19 mouse cellular contexts compared by ENCODE assay signal in genomic region chr10:127127711-127128279, GRCm38 (mm10). TPM values are rescaled to one million over a fixed set of nuclear protein-coding genes. Genes with fewer than 3 reads are reported as not detected.
A peak's percentile ranks its signal among the peaks of the same experiment; 100 is the strongest.
DNase-seq lines count a peak whose midpoint lies in the region; ATAC-seq and TF ChIP-seq lines count a peak whose summit lies in the region.
"Had no signal": no experiment of that assay in that cellular context is flagged by ENCODE, and none has a peak within 500 bp of the region (broad histone marks: within the 10 kb centered on the region; RNA-seq: fewer than 3 reads in every experiment).

No protein-coding gene starts in this region.

- H3K4me3 ChIP-seq in MEL (ENCODE audit: control insufficient read depth in 1 of 2, insufficient read depth in 1 of 2, low read depth in 2 of 2, low read length in 2 of 2) = peak overlapping the region; percentile 31 to 40
- H3K4me3 ChIP-seq: embryonic facial prominence, embryonic 13.5 days; heart, embryonic 15.5 days; layer of hippocampus, adult 2 months; left cerebral cortex, adult 2 months; limb, embryonic 13.5 days; neural tube, embryonic 12.5 days had no signal

- peak overlapping the region; percentile 54 for H3K9ac ChIP-seq in MEL (ENCODE audit: control insufficient read depth, low read depth, low read length, poor library complexity, severe bottlenecking)
- H3K9ac ChIP-seq: embryonic facial prominence, embryonic 13.5 days; heart, embryonic 15.5 days; limb, embryonic 13.5 days; neural tube, embryonic 12.5 days had no signal

- peak; percentile 41 for ATAC-seq in granulocyte monocyte progenitor cell, adult 5-6 weeks (replicated peaks; ENCODE audit: poor library complexity, severe bottlenecking)
- ATAC-seq in megakaryocyte progenitor cell, adult 5-6 weeks (replicated peaks; ENCODE audit: poor library complexity) = peak; percentile 14
- no peak for ATAC-seq in frontal cortex, adult (ENCODE audit: low TSS enrichment)
- ATAC-seq: midbrain, embryonic 16.5 days had no signal

- peak overlapping the region; percentile 93 for H3K27ac ChIP-seq in MEL (ENCODE audit: control insufficient read depth, low read depth, low read length)
- H3K27ac ChIP-seq: embryonic facial prominence, embryonic 13.5 days; heart, embryonic 15.5 days; layer of hippocampus, adult 2 months; left cerebral cortex, adult 2 months; limb, embryonic 13.5 days; neural tube, embryonic 12.5 days had no signal

- H3K4me1 ChIP-seq in MEL (ENCODE audit: control insufficient read depth in 1 of 2, insufficient read depth in 2 of 2, low read length in 2 of 2) = peaks cover 7 to 35% of the 10 kb centered on the region in 2 experiments

- H3K27me3 ChIP-seq in MEL (ENCODE audit: control insufficient read depth in 1 of 2, insufficient read depth in 2 of 2, low read length in 2 of 2) = no peaks in the 10 kb centered on the region
- H3K27me3 ChIP-seq: embryonic facial prominence, embryonic 13.5 days; heart, embryonic 15.5 days; limb, embryonic 13.5 days; neural tube, embryonic 12.5 days had no signal

- TF ChIP-seq CTCF in MEL (IDR thresholded peaks at IDR 0.05 in 2 of 3, conservative IDR thresholded peaks at IDR 0.05 in 1 of 3; ENCODE audit: control insufficient read depth in 1 of 3, insufficient read depth in 1 of 3, low read depth in 2 of 3, low read length in 3 of 3, poor library complexity in 1 of 3, severe bottlenecking in 1 of 3) = no peak

- no peaks in the 10 kb centered on the region for H3K9me3 ChIP-seq in MEL (replicated peaks; ENCODE audit: insufficient read depth, low read length)
- H3K9me3 ChIP-seq: embryonic facial prominence, embryonic 13.5 days; heart, embryonic 15.5 days; limb, embryonic 13.5 days; neural tube, embryonic 12.5 days had no signal

- peaks cover 0 to 32% of the 10 kb centered on the region in 2 experiments; a peak in 2 of 4 replicates for H3K36me3 ChIP-seq in MEL (ENCODE audit: control insufficient read depth in 1 of 2, insufficient read depth in 2 of 2, low read length in 2 of 2)
- H3K36me3 ChIP-seq: embryonic facial prominence, embryonic 13.5 days; heart, embryonic 15.5 days; limb, embryonic 13.5 days; neural tube, embryonic 12.5 days had no signal

- 0 out of 4 replicates have a peak, but pooled peaks of 1 of the 2 experiments have one; percentile 23 for TF ChIP-seq POLR2A in MEL (IDR thresholded peaks at IDR 0.05; ENCODE audit: control insufficient read depth in 1 of 2, insufficient read depth in 1 of 2, low read depth in 1 of 2, low read length in 2 of 2, poor library complexity in 1 of 2)

- peak; percentile 72 for DNase-seq in adrenal gland, adult 2 months
- no peak for DNase-seq in adrenal gland, adult 8-10 months
- peak; percentile 77 for DNase-seq in MEL (ENCODE audit: low read depth, low spot score)
- no peak for DNase-seq in yolk sac, embryonic 10.5 days (ENCODE audit: low spot score)
- DNase-seq in frontal cortex, postnatal 10 days (ENCODE audit: low spot score in 2 of 2) = no peak
- DNase-seq: cerebellum, adult 18-20 months; heart, adult 11 months; right cerebral cortex, postnatal 14 days; thymus, adult 2 months had no signal

- peak; percentile 91 to 92 for TF ChIP-seq EP300 in MEL (IDR thresholded peaks at IDR 0.05; ENCODE audit: low read depth in 1 of 2, low read length in 2 of 2)

- H3K79me2 ChIP-seq in MEL (ENCODE audit: control insufficient read depth, insufficient read depth, low read length, poor library complexity) = no peaks in the 10 kb centered on the region; the same call in 1 of the 2 replicates

- TF ChIP-seq RAD21 in MEL (IDR thresholded peaks at IDR 0.05; ENCODE audit: low read depth, low read length) = no peak

TF ChIP-seq in MEL, 35 proteins besides CTCF, POLR2A, EP300 and RAD21 (continues in another document):
- no peak for TF ChIP-seq POLR2AphosphoS5 (IDR thresholded peaks at IDR 0.05; ENCODE audit: borderline replicate concordance, low read depth, low read length)
- TF ChIP-seq ELF1 (IDR thresholded peaks at IDR 0.05; ENCODE audit: low read depth, low read length) = 0 out of 2 replicates have a peak, but pooled peaks have one; percentile 21
- TF ChIP-seq CHD1 (IDR thresholded peaks at IDR 0.05; ENCODE audit: low read depth, low read length) = 0 out of 2 replicates have a peak, but pooled peaks have one; percentile 6
- no peak for TF ChIP-seq USF2 (IDR thresholded peaks at IDR 0.05; ENCODE audit: borderline replicate concordance in 1 of 2, insufficient read depth in 1 of 2, low read depth in 1 of 2, low read length in 2 of 2)
- TF ChIP-seq NELFE (IDR thresholded peaks at IDR 0.05; ENCODE audit: low read depth, low read length) = 0 out of 2 replicates have a peak, but pooled peaks have one; percentile 27
- peak; percentile 32; the same call in 1 of the 2 replicates for TF ChIP-seq MAFK (IDR thresholded peaks at IDR 0.05; ENCODE audit: borderline replicate concordance, low read depth, low read length)
- TF ChIP-seq BHLHE40 (IDR thresholded peaks at IDR 0.05; ENCODE audit: borderline replicate concordance, low read depth, low read length) = no peak
- peak; percentile 84 for TF ChIP-seq TCF12 (IDR thresholded peaks at IDR 0.05; ENCODE audit: low read depth, low read length)
- no peak for TF ChIP-seq SMC3 (IDR thresholded peaks at IDR 0.05; ENCODE audit: low read depth, low read length)
- TF ChIP-seq ZKSCAN1 (IDR thresholded peaks at IDR 0.05; ENCODE audit: low read depth, low read length) = no peak; the same call in 1 of the 2 replicates
- TF ChIP-seq ETS1 (IDR thresholded peaks at IDR 0.05; ENCODE audit: low read depth, low read length) = peak; percentile 97
- TF ChIP-seq JUND (IDR thresholded peaks at IDR 0.05; ENCODE audit: low read depth, low read length) = no peak

RNA-seq across cellular contexts. Expression of gene Os9, which starts 6.9 kb away (rescaled TPM):
- total RNA-seq in adrenal gland, adult 2 months (2021) = 100 to 1,000 TPM; 127 to 147 TPM
- polyA plus RNA-seq in adrenal gland, adult 2 months (2012; rRNA removed) = 82.2 and 108 TPM in 2 replicates
- total RNA-seq in adrenal gland, adult 8-10 months (2022) = 100 to 1,000 TPM; 139 to 153 (median 150) TPM
- 41.5 and 42.4 TPM in 2 replicates for total RNA-seq in MEL (2012; rRNA removed)
- polyA plus RNA-seq in MEL (2012; ENCODE audit: insufficient read depth in 1 of 2, insufficient read length in 2 of 2, low read depth in 1 of 2, low replicate concordance in 2 of 2, missing spikeins in 1 of 2) = 10 to 100 TPM in 1 of 2 experiments, not detected in 1; 60.4 TPM
- total RNA-seq in granulocyte monocyte progenitor cell, adult 5-6 weeks (2014; fragmentation: Nextera tagmentation) = 73.3 and 80.0 TPM in 2 replicates
- 202 and 218 TPM in 2 replicates for total RNA-seq in granulocyte monocyte progenitor cell, adult 5-6 weeks (2017)
- total RNA-seq in megakaryocyte progenitor cell, adult 5-6 weeks (2015) = 40.1 and 43.7 TPM in 2 replicates
- total RNA-seq in megakaryocyte progenitor cell, adult 5-6 weeks (2017) = 192 and 207 TPM in 2 replicates

RNA-seq across cellular contexts. Expression of gene B4galnt1, which starts 37.2 kb away (rescaled TPM):
- total RNA-seq in adrenal gland, adult 2 months (2021) = 10 to 100 TPM in 1 of 2 experiments, 1 to 10 TPM in 1; 8.3 to 11.6 TPM
- polyA plus RNA-seq in adrenal gland, adult 2 months (2012; rRNA removed) = 17.8 and 19.1 TPM in 2 replicates
- total RNA-seq in adrenal gland, adult 8-10 months (2022) = 10 to 100 TPM in 2 of 4 experiments, 1 to 10 TPM in 2; 8.8 to 13.4 (median 11.1) TPM
- total RNA-seq in MEL (2012; rRNA removed) = 23.7 and 24.6 TPM in 2 replicates
- 10 to 100 TPM; 65.8 to 66.0 TPM for polyA plus RNA-seq in MEL (2012; ENCODE audit: insufficient read depth in 1 of 2, insufficient read length in 2 of 2, low read depth in 1 of 2, low replicate concordance in 2 of 2, missing spikeins in 1 of 2)
- total RNA-seq in granulocyte monocyte progenitor cell, adult 5-6 weeks (2014; fragmentation: Nextera tagmentation) = 288 and 308 TPM in 2 replicates
- total RNA-seq in granulocyte monocyte progenitor cell, adult 5-6 weeks (2017) = 141 and 161 TPM in 2 replicates
- 212 and 219 TPM in 2 replicates for total RNA-seq in megakaryocyte progenitor cell, adult 5-6 weeks (2015)
- total RNA-seq in megakaryocyte progenitor cell, adult 5-6 weeks (2017) = 122 and 139 TPM in 2 replicates

RNA-seq across cellular contexts. Expression of gene Slc26a10, which starts 52.6 kb away (rescaled TPM):
- under 1 TPM; 0.35 to 0.58 TPM for total RNA-seq in adrenal gland, adult 2 months (2021)
- polyA plus RNA-seq in adrenal gland, adult 2 months (2012; rRNA removed) = 1.1 and 2.4 TPM in 2 replicates
- 1 to 10 TPM in 1 of 4 experiments, under 1 TPM in 3; 0.21 to 2.3 (median 0.48) TPM for total RNA-seq in adrenal gland, adult 8-10 months (2022)
- total RNA-seq in MEL (2012; rRNA removed) = 0.75 and 1.1 TPM in 2 replicates
- 1 to 10 TPM in 1 of 2 experiments, not detected in 1; 1.3 TPM for polyA plus RNA-seq in MEL (2012; ENCODE audit: insufficient read depth in 1 of 2, insufficient read length in 2 of 2, low read depth in 1 of 2, low replicate concordance in 2 of 2, missing spikeins in 1 of 2)
- 0.15 TPM in 1 of 2 replicates, not detected in the other for total RNA-seq in granulocyte monocyte progenitor cell, adult 5-6 weeks (2014; fragmentation: Nextera tagmentation)
- 0.26 and 0.88 TPM in 2 replicates for total RNA-seq in granulocyte monocyte progenitor cell, adult 5-6 weeks (2017)
- not detected in 2 replicates for total RNA-seq in megakaryocyte progenitor cell, adult 5-6 weeks (2015)
- total RNA-seq in megakaryocyte progenitor cell, adult 5-6 weeks (2017) = 0.84 and 0.87 TPM in 2 replicates

RNA-seq across cellular contexts. Expression of gene Agap2, which starts 52.7 kb away (rescaled TPM):
- total RNA-seq in adrenal gland, adult 2 months (2021) = 1 to 10 TPM; 2.2 to 3.8 TPM
- 8.7 and 9.8 TPM in 2 replicates for polyA plus RNA-seq in adrenal gland, adult 2 months (2012; rRNA removed)
- total RNA-seq in adrenal gland, adult 8-10 months (2022) = 1 to 10 TPM; 3.0 to 7.5 (median 5.5) TPM
- 0.03 and 0.04 TPM in 2 replicates for total RNA-seq in MEL (2012; rRNA removed)
- under 1 TPM in 1 of 2 experiments, not detected in 1; 0.46 TPM for polyA plus RNA-seq in MEL (2012; ENCODE audit: insufficient read depth in 1 of 2, insufficient read length in 2 of 2, low read depth in 1 of 2, low replicate concordance in 2 of 2, missing spikeins in 1 of 2)
- total RNA-seq in granulocyte monocyte progenitor cell, adult 5-6 weeks (2014; fragmentation: Nextera tagmentation) = 26.3 and 27.2 TPM in 2 replicates
- 18.8 and 34.4 TPM in 2 replicates for total RNA-seq in granulocyte monocyte progenitor cell, adult 5-6 weeks (2017)
- 5.3 and 9.7 TPM in 2 replicates for total RNA-seq in megakaryocyte progenitor cell, adult 5-6 weeks (2015)
- total RNA-seq in megakaryocyte progenitor cell, adult 5-6 weeks (2017) = 37.4 and 41.4 TPM in 2 replicates
- polyA plus RNA-seq: heart, embryonic 15.5 days had no signal

RNA-seq across cellular contexts. Expression of gene Tspan31, which starts 57.7 kb away (rescaled TPM):
- total RNA-seq in adrenal gland, adult 2 months (2021) = 100 to 1,000 TPM; 115 to 129 TPM
- 53.3 and 62.3 TPM in 2 replicates for polyA plus RNA-seq in adrenal gland, adult 2 months (2012; rRNA removed)
- total RNA-seq in adrenal gland, adult 8-10 months (2022) = 100 to 1,000 TPM; 120 to 138 (median 128) TPM
- total RNA-seq in MEL (2012; rRNA removed) = 49.7 and 57.2 TPM in 2 replicates
- polyA plus RNA-seq in MEL (2012; ENCODE audit: insufficient read depth in 1 of 2, insufficient read length in 2 of 2, low read depth in 1 of 2, low replicate concordance in 2 of 2, missing spikeins in 1 of 2) = 10 to 100 TPM in 1 of 2 experiments, not detected in 1; 63.1 TPM
- 92.4 and 102 TPM in 2 replicates for total RNA-seq in granulocyte monocyte progenitor cell, adult 5-6 weeks (2014; fragmentation: Nextera tagmentation)
- 82.5 and 82.6 TPM in 2 replicates for total RNA-seq in granulocyte monocyte progenitor cell, adult 5-6 weeks (2017)
- total RNA-seq in megakaryocyte progenitor cell, adult 5-6 weeks (2015) = 93.8 and 97.5 TPM in 2 replicates
- 67.2 and 73.0 TPM in 2 replicates for total RNA-seq in megakaryocyte progenitor cell, adult 5-6 weeks (2017)

Comparison
In these comparisons a context has a peak if more than half of its experiments do, and no peak if none do; other contexts are left out.
1. DNase-seq: peak in adrenal gland, adult 2 months (single experiment) and MEL (single experiment); none in adrenal gland, adult 8-10 months (single experiment), yolk sac, embryonic 10.5 days (single experiment) and frontal cortex, postnatal 10 days (0 of 2).